Mouse (Mus musculus): ENCODE measurements around the gene Plb1.

- TF ChIP-seq POLR2A (IDR thresholded peaks at IDR 0.05; ENCODE audit: extremely low read depth, insufficient read depth, low read length): no peak
- no peak for TF ChIP-seq CTCF (IDR thresholded peaks at IDR 0.05; ENCODE audit: low read depth, low read length)
These were observed 162.1 kb downstream of the Plb1 start for GRCm38 (mm10) chr5:32394586-32394985.

All from liver, adult 2 months (tissue).